Mouse (Mus musculus): ENCODE measurements around the gene 4930579F01Rik. TPM values are rescaled to one million over a fixed set of nuclear protein-coding genes. Genes with fewer than 3 reads are reported as not detected.

The 4930579F01Rik gene
- total and polyA plus RNA-seq, 3 experiments, result not detected

GRCm38 (mm10) chr3:138144642-138145171 is 48.9 kb downstream of the 4930579F01Rik start, which contains the start of gene Mttp (continued):
- TF ChIP-seq SIN3A (IDR thresholded peaks at IDR 0.05; ENCODE audit: low read length) (peak; percentile 93), CHD2 (IDR thresholded peaks at IDR 0.05; ENCODE audit: low read length) (peak; percentile 47; the same call in 1 of the 2 replicates), ZKSCAN1 (IDR thresholded peaks at IDR 0.05; ENCODE audit: borderline replicate concordance, low read depth, low read length) (no peak), JUND (conservative IDR thresholded peaks at IDR 0.05; ENCODE audit: low read depth, low read length) (peak; percentile 67)

GRCm38 (mm10) chr3:138144060-138144641 is 49.5 kb downstream of the 4930579F01Rik start:
- in situ Hi-C loops (cut with MboI; ENCODE audit: low pct_ligation_motif_present, low pct_unique_long_range_greater_than_20kb, low sequenced_read_pairs), result loop anchor here (10.0 kb wide), 1 partner anchor 279 kb away; the partner anchor contains the start of genes Dnajb14 and H2afz
- dilution Hi-C loops (cut with MboI; ENCODE audit: extremely low pct_ligation_motif_present, extremely low pct_unique_long_range_greater_than_20kb, low sequenced_read_pairs), result loop anchor here (25.0 kb wide), 1 partner anchor 357 kb away; no protein-coding TSS in a partner anchor

GRCm38 (mm10) chr3:138143315-138144059 is 50.1 kb downstream of the 4930579F01Rik start, which contains the start of gene Trmt10a:
Trmt10a (plus strand) TSS chr3:138143448.
- H3K4me3 ChIP-seq (replicated peaks in 1 of 3; ENCODE audit: low read depth in 2 of 3, low read length in 2 of 3, poor library complexity in 1 of 3), result peak within 1 kb of the TSS; percentile 67 to 79 (median 79)
- H3K4me2 ChIP-seq (ENCODE audit: insufficient read depth, low read depth, poor library complexity, severe bottlenecking), result peak within 1 kb of the TSS; percentile 98
- H3K36me3 ChIP-seq (replicated peaks in 1 of 2; ENCODE audit: control insufficient read depth in 1 of 2, insufficient read depth in 1 of 2, low read length in 1 of 2), result peaks cover 11 to 26% of the 10 kb centered on the region in 2 experiments
- no peaks in the 10 kb centered on the region for H3K27me3 ChIP-seq (replicated peaks)
- peak; percentile 100 for DNase-seq (ENCODE audit: extremely low read depth)
- dilution Hi-C loops (cut with MboI; ENCODE audit: extremely low pct_ligation_motif_present, extremely low pct_unique_long_range_greater_than_20kb, low sequenced_read_pairs), result loop anchor here (25.0 kb wide), 1 partner anchor 356 kb away; no protein-coding TSS in a partner anchor
- peaks cover 13% of the 10 kb centered on the region for H3K79me2 ChIP-seq (replicated peaks; ENCODE audit: control insufficient read depth, extremely low read depth, insufficient read depth, poor library complexity, severe bottlenecking)
- peak within 1 kb of the TSS; percentile 96 for H3K9ac ChIP-seq (ENCODE audit: insufficient read depth, low read depth)
- peak within 1 kb of the TSS; percentile 97 for H3K27ac ChIP-seq (ENCODE audit: insufficient read depth, low read depth)
- in situ Hi-C loops (cut with MboI; ENCODE audit: low pct_ligation_motif_present, low pct_unique_long_range_greater_than_20kb, low sequenced_read_pairs), result loop anchor here (10.0 kb wide), 1 partner anchor 279 kb away; the partner anchor contains the start of genes Dnajb14 and H2afz
- no peaks in the 10 kb centered on the region for H3K9me3 ChIP-seq (replicated peaks; ENCODE audit: low read length)
- H3K4me1 ChIP-seq (ENCODE audit: control insufficient read depth in 1 of 2, insufficient read depth in 2 of 2), result peaks cover 5 to 26% of the 10 kb centered on the region in 2 experiments
- no peak; the same call in 1 of the 2 replicates for TF ChIP-seq ZKSCAN1 (IDR thresholded peaks at IDR 0.05; ENCODE audit: borderline replicate concordance, low read depth, low read length)
- peak; percentile 99 for TF ChIP-seq POLR2A (IDR thresholded peaks at IDR 0.05; ENCODE audit: low read depth, low read length)
- peak; percentile 99 for TF ChIP-seq MAX (IDR thresholded peaks at IDR 0.05; ENCODE audit: low read length)
- peak; percentile 98 for TF ChIP-seq NELFE (IDR thresholded peaks at IDR 0.05; ENCODE audit: low read depth, low read length)
- TF ChIP-seq ELF1 (IDR thresholded peaks at IDR 0.05; ENCODE audit: low read depth, low read length), result peak; percentile 95
- TF ChIP-seq BHLHE40 (IDR thresholded peaks at IDR 0.05; ENCODE audit: low read depth, low read length), result peak; percentile 99
- peak; percentile 87 for TF ChIP-seq IRF4 (IDR thresholded peaks at IDR 0.05; ENCODE audit: low read depth, low read length)
- peak; percentile 79 for TF ChIP-seq UBTF (IDR thresholded peaks at IDR 0.05; ENCODE audit: low read depth, low read length)
- TF ChIP-seq ZMIZ1 (IDR thresholded peaks at IDR 0.05; ENCODE audit: low read depth, low read length), result peak; percentile 99
- peak; percentile 74; the same call in 1 of the 2 replicates for TF ChIP-seq E2F4 (IDR thresholded peaks at IDR 0.05; ENCODE audit: insufficient replicate concordance, low read depth, low read length)
- TF ChIP-seq CHD1 (IDR thresholded peaks at IDR 0.05; ENCODE audit: low read depth, low read length), result no peak; the same call in 1 of the 2 replicates
- TF ChIP-seq ETS1 (conservative IDR thresholded peaks at IDR 0.05; ENCODE audit: low read depth, low read length), result peak; percentile 55
- TF ChIP-seq TCF12 (IDR thresholded peaks at IDR 0.05; ENCODE audit: low read depth, low read length), result peak; percentile 94
- peak; percentile 35; the same call in 1 of the 2 replicates for TF ChIP-seq MAFK (IDR thresholded peaks at IDR 0.05; ENCODE audit: insufficient replicate concordance, low read length)
- peak; percentile 3; the same call in 1 of the 2 replicates for TF ChIP-seq ZC3H11A (IDR thresholded peaks at IDR 0.05; ENCODE audit: low read depth, low read length)
- peak; percentile 23 for TF ChIP-seq RAD21 (IDR thresholded peaks at IDR 0.05; ENCODE audit: low read depth, low read length)
- TF ChIP-seq ZNF384 (IDR thresholded peaks at IDR 0.05; ENCODE audit: low read depth, low read length), result peak; percentile 50; the same call in 1 of the 2 replicates
- TF ChIP-seq KAT2A (IDR thresholded peaks at IDR 0.05; ENCODE audit: insufficient replicate concordance, low read length), result peak; percentile 97
- peak; percentile 91 for TF ChIP-seq TBP (conservative IDR thresholded peaks at IDR 0.05; ENCODE audit: low read depth, low read length)

More at GRCm38 (mm10) chr3:138144060-138144641, 49.5 kb downstream of the 4930579F01Rik start:
- Histone ChIP-seq H3K27ac (ENCODE audit: insufficient read depth, low read depth) (peak overlapping the region; percentile 97), H3K9me3 (replicated peaks; ENCODE audit: low read length) (no peaks in the 10 kb centered on the region), H3K79me2 (replicated peaks; ENCODE audit: control insufficient read depth, extremely low read depth, insufficient read depth, poor library complexity, severe bottlenecking) (peaks cover 13% of the 10 kb centered on the region), H3K4me1 (ENCODE audit: control insufficient read depth in 1 of 2, insufficient read depth in 2 of 2) (peaks cover 3 to 26% of the 10 kb centered on the region in 2 experiments), H3K36me3 (replicated peaks in 1 of 2; ENCODE audit: control insufficient read depth in 1 of 2, insufficient read depth in 1 of 2, low read length in 1 of 2) (peaks cover 18 to 31% of the 10 kb centered on the region in 2 experiments), H3K27me3 (replicated peaks) (no peaks in the 10 kb centered on the region), H3K4me3 (replicated peaks in 1 of 3; ENCODE audit: low read depth in 2 of 3, low read length in 2 of 3, poor library complexity in 1 of 3) (peak overlapping the region; percentile 67 to 79 (median 79)), H3K4me2 (ENCODE audit: insufficient read depth, low read depth, poor library complexity, severe bottlenecking) (peak overlapping the region; percentile 98), H3K9ac (ENCODE audit: insufficient read depth, low read depth) (peak overlapping the region; percentile 96)
- DNase-seq (ENCODE audit: extremely low read depth), result no peak
- no peak for TF ChIP-seq MXI1 (IDR thresholded peaks at IDR 0.05; ENCODE audit: low read depth, low read length)
- TF ChIP-seq UBTF (IDR thresholded peaks at IDR 0.05; ENCODE audit: low read depth, low read length), result no peak
- TF ChIP-seq TBP (conservative IDR thresholded peaks at IDR 0.05; ENCODE audit: low read depth, low read length), result peak; percentile 46; the same call in 1 of the 2 replicates
- no peak for TF ChIP-seq NRF1 (IDR thresholded peaks at IDR 0.05; ENCODE audit: low read depth, low read length)
- TF ChIP-seq CHD1 (IDR thresholded peaks at IDR 0.05; ENCODE audit: low read depth, low read length), result peak; percentile 56; the same call in 1 of the 2 replicates
- TF ChIP-seq MAZ (IDR thresholded peaks at IDR 0.05; ENCODE audit: low read depth, low read length), result no peak
- TF ChIP-seq NELFE (IDR thresholded peaks at IDR 0.05; ENCODE audit: low read depth, low read length), result no peak
- peak; percentile 78; the same call in 1 of the 2 replicates for TF ChIP-seq ZNF384 (IDR thresholded peaks at IDR 0.05; ENCODE audit: low read depth, low read length)
